Mouse (Mus musculus) lung, adult 2 months (tissue): ENCODE results near the gene 0610030E20Rik.

Source experiments
- CTCF ChIP-seq: fragments of 200-500 bp; IDR thresholded peaks from 2 replicates; pipeline ENCODE4 v1.5.1; 2011; ENCODE audit warnings: mild to moderate bottlenecking, low read length, control low read depth; ENCODE audit not compliant: insufficient read depth
- POLR2A ChIP-seq: fragments of 200-500 bp; IDR thresholded peaks from 2 replicates; pipeline ENCODE4 v1.6.1; 2011; ENCODE audit warnings: low read depth, mild to moderate bottlenecking, control low read depth, low read length, borderline replicate concordance; ENCODE audit errors: extremely low read depth

GRCm38 (mm10) chr6:72374820-72375563, 27.9 kb downstream of the 0610030E20Rik start:
- TF ChIP-seq POLR2A, result no peak
- no peak for TF ChIP-seq CTCF
